Mouse (Mus musculus) cerebellum, adult 2 months (tissue): ENCODE measurements around the gene Pgpep1.

Experiments
- CTCF ChIP-seq: fragments of 200-500 bp; IDR thresholded peaks from 2 replicates; pipeline ENCODE4 v1.5.1; 2011; ENCODE audit warnings: low read depth, mild to moderate bottlenecking, control low read depth, low read length, moderate library complexity, borderline replicate concordance; ENCODE audit not compliant: insufficient read depth
- POLR2A ChIP-seq: fragments of 200-500 bp; IDR thresholded peaks from 2 replicates; pipeline ENCODE4 v1.6.1; 2011; ENCODE audit warnings: low read length, control low read depth, borderline replicate concordance; ENCODE audit not compliant: insufficient read depth

- TF ChIP-seq CTCF = no peak
- TF ChIP-seq POLR2A = no peak
These were observed 24.7 kb downstream of the Pgpep1 start for GRCm38 (mm10) chr8:70635527-70635926.
